7 mouse cellular contexts compared by ENCODE assay signal in genomic region chr11:102624888-102625407, GRCm38 (mm10). TPM values are rescaled to one million over a fixed set of nuclear protein-coding genes. Genes with fewer than 3 reads are reported as not detected.
DNase-seq lines count a peak whose midpoint lies in the region; ATAC-seq and TF ChIP-seq lines count a peak whose summit lies in the region.

No protein-coding gene starts in this region.

- WGBS in liver, embryonic 11.5 days = 60% methylated on average over 14 of the region's 14 CpGs
- 61% methylated on average over 14 of the region's 14 CpGs for WGBS in liver, postnatal 0 days (ENCODE audit: insufficient replicate concordance)
- WGBS in forebrain, embryonic 11.5 days = 46% methylated on average over 14 of the region's 14 CpGs
- WGBS in limb, embryonic 10.5 days = 35% methylated on average over 14 of the region's 14 CpGs

- no peak overlapping the region for H3K9ac ChIP-seq in liver, embryonic 11.5 days (ENCODE audit: low read depth, low read length)
- no peak overlapping the region for H3K9ac ChIP-seq in liver, postnatal 0 days (replicated peaks)
- no peak overlapping the region for H3K9ac ChIP-seq in forebrain, embryonic 11.5 days (ENCODE audit: low read length)

- no peak for ATAC-seq in liver, embryonic 11.5 days (replicated peaks; ENCODE audit: low FRiP score)
- no peak for ATAC-seq in liver, postnatal 0 days
- ATAC-seq in forebrain, embryonic 11.5 days (replicated peaks; ENCODE audit: low FRiP score) = no peak

- no peak for TF ChIP-seq EP300 in liver, postnatal 0 days (IDR thresholded peaks at IDR 0.05; ENCODE audit: low read depth)

- peak overlapping the region; percentile 13; the same call in 1 of the 2 replicates for H3K4me2 ChIP-seq in liver, embryonic 11.5 days
- H3K4me2 ChIP-seq in liver, postnatal 0 days (ENCODE audit: low read depth, low read length) = no peak overlapping the region
- no peak overlapping the region for H3K4me2 ChIP-seq in forebrain, embryonic 11.5 days (ENCODE audit: low read depth, low read length, severe bottlenecking)

- H3K4me1 ChIP-seq in liver, embryonic 11.5 days (replicated peaks; ENCODE audit: control insufficient read depth, insufficient read depth, low read length) = peaks cover 11% of the 10 kb centered on the region
- no peaks in the 10 kb centered on the region for H3K4me1 ChIP-seq in liver, postnatal 0 days (ENCODE audit: insufficient read depth)
- peaks cover 18% of the 10 kb centered on the region for H3K4me1 ChIP-seq in forebrain, embryonic 11.5 days (replicated peaks; ENCODE audit: control insufficient read depth, insufficient read depth, low read length)
- H3K4me1 ChIP-seq in limb, embryonic 10.5 days = peaks cover 64% of the 10 kb centered on the region

- no peak overlapping the region for H3K4me3 ChIP-seq in liver, embryonic 11.5 days (ENCODE audit: low read depth, low read length)
- no peak overlapping the region for H3K4me3 ChIP-seq in liver, postnatal 0 days (ENCODE audit: low read depth, low read length)
- H3K4me3 ChIP-seq in forebrain, embryonic 11.5 days (ENCODE audit: low read depth, low read length) = no peak overlapping the region
- H3K4me3 ChIP-seq in limb, embryonic 10.5 days = peak overlapping the region; percentile 11

- no peaks in the 10 kb centered on the region for H3K9me3 ChIP-seq in liver, embryonic 11.5 days (ENCODE audit: control insufficient read depth, low read length)
- H3K9me3 ChIP-seq in liver, postnatal 0 days (ENCODE audit: low read length) = no peaks in the 10 kb centered on the region
- H3K9me3 ChIP-seq in forebrain, embryonic 11.5 days (ENCODE audit: control insufficient read depth, low read length) = no peaks in the 10 kb centered on the region
- H3K9me3 ChIP-seq in limb, embryonic 10.5 days (replicated peaks) = no peaks in the 10 kb centered on the region

- TF ChIP-seq CTCF in liver, postnatal 0 days (IDR thresholded peaks at IDR 0.05; ENCODE audit: low read depth) = no peak

- H3K36me3 ChIP-seq in liver, embryonic 11.5 days (ENCODE audit: control insufficient read depth, insufficient read depth, low read length) = no peaks in the 10 kb centered on the region
- H3K36me3 ChIP-seq in liver, postnatal 0 days (replicated peaks; ENCODE audit: insufficient read depth, low read length) = no peaks in the 10 kb centered on the region
- H3K36me3 ChIP-seq in forebrain, embryonic 11.5 days (ENCODE audit: control insufficient read depth, insufficient read depth, low read length) = no peaks in the 10 kb centered on the region
- H3K36me3 ChIP-seq in limb, embryonic 10.5 days = no peaks in the 10 kb centered on the region

- H3K27ac ChIP-seq in liver, embryonic 11.5 days (ENCODE audit: low read depth, low read length) = peak overlapping the region; percentile 73
- no peak overlapping the region for H3K27ac ChIP-seq in liver, postnatal 0 days (ENCODE audit: low read depth)
- peak overlapping the region; percentile 63 for H3K27ac ChIP-seq in forebrain, embryonic 11.5 days (ENCODE audit: low read depth, low read length)
- peak overlapping the region; percentile 92 for H3K27ac ChIP-seq in limb, embryonic 10.5 days

- no peaks in the 10 kb centered on the region for H3K27me3 ChIP-seq in liver, embryonic 11.5 days (replicated peaks; ENCODE audit: control insufficient read depth, insufficient read depth, low read length)
- H3K27me3 ChIP-seq in liver, postnatal 0 days (ENCODE audit: insufficient read depth, low read length) = no peaks in the 10 kb centered on the region
- H3K27me3 ChIP-seq in forebrain, embryonic 11.5 days (ENCODE audit: control insufficient read depth, insufficient read depth, low read length) = no peaks in the 10 kb centered on the region
- no peaks in the 10 kb centered on the region for H3K27me3 ChIP-seq in limb, embryonic 10.5 days (ENCODE audit: low read depth, poor library complexity, severe bottlenecking)

- DNase-seq in liver, embryonic 11.5 days (ENCODE audit: low spot score) = no peak
- no peak for DNase-seq in liver, postnatal 0 days
- no peak for DNase-seq in forebrain, embryonic 11.5 days (ENCODE audit: low spot score)
- peak; percentile 55 for DNase-seq in limb, embryonic 10.5 days (ENCODE audit: low spot score)
- peak; percentile 74 for DNase-seq in retina, postnatal 7 days (ENCODE audit: low read depth, low spot score)
- no peak for DNase-seq in adipocyte (ENCODE audit: low spot score)
- no peak for DNase-seq in adrenal gland, adult 2 months

RNA-seq across cellular contexts. Expression of gene Fzd2, which starts 20.8 kb away (rescaled TPM):
- 8.4 and 9.0 TPM in 2 replicates for polyA plus RNA-seq in liver, embryonic 11.5 days (2014; fragmentation: Nextera tagmentation; extraction: Ambion mirVana)
- 0.17 and 0.22 TPM in 2 replicates for polyA plus RNA-seq in liver, postnatal 0 days (2015; fragmentation: Nextera tagmentation; extraction: Ambion mirVana)
- 45.2 and 46.3 TPM in 2 replicates for polyA plus RNA-seq in forebrain, embryonic 11.5 days (2014; fragmentation: Nextera tagmentation; extraction: Ambion mirVana)
- 54.8 and 59.8 TPM in 2 replicates for polyA plus RNA-seq in limb, embryonic 10.5 days (2016; fragmentation: Nextera tagmentation; extraction: Ambion mirVana)
- total RNA-seq in adrenal gland, adult 2 months (2021) = 1 to 10 TPM; 2.0 to 9.3 TPM
- polyA plus RNA-seq in adrenal gland, adult 2 months (2012; rRNA removed) = 22.8 and 23.1 TPM in 2 replicates

RNA-seq across cellular contexts. Expression of gene Meioc, which starts 38.6 kb away (rescaled TPM):
- polyA plus RNA-seq in liver, embryonic 11.5 days (2014; fragmentation: Nextera tagmentation; extraction: Ambion mirVana) = 0.25 and 0.36 TPM in 2 replicates
- 0.08 TPM in 1 of 2 replicates, not detected in the other for polyA plus RNA-seq in liver, postnatal 0 days (2015; fragmentation: Nextera tagmentation; extraction: Ambion mirVana)
- polyA plus RNA-seq in forebrain, embryonic 11.5 days (2014; fragmentation: Nextera tagmentation; extraction: Ambion mirVana) = 0.15 and 0.24 TPM in 2 replicates
- 0.14 and 0.55 TPM in 2 replicates for polyA plus RNA-seq in limb, embryonic 10.5 days (2016; fragmentation: Nextera tagmentation; extraction: Ambion mirVana)
- total RNA-seq in adrenal gland, adult 2 months (2021) = not detected
- polyA plus RNA-seq in adrenal gland, adult 2 months (2012; rRNA removed) = not detected in 2 replicates

RNA-seq across cellular contexts. Expression of gene Gm11627, which starts 45.7 kb away (rescaled TPM):
- 1.2 and 1.4 TPM in 2 replicates for polyA plus RNA-seq in liver, embryonic 11.5 days (2014; fragmentation: Nextera tagmentation; extraction: Ambion mirVana)
- not detected in 2 replicates for polyA plus RNA-seq in liver, postnatal 0 days (2015; fragmentation: Nextera tagmentation; extraction: Ambion mirVana)
- 12.7 and 13.8 TPM in 2 replicates for polyA plus RNA-seq in forebrain, embryonic 11.5 days (2014; fragmentation: Nextera tagmentation; extraction: Ambion mirVana)
- 2.5 and 3.3 TPM in 2 replicates for polyA plus RNA-seq in limb, embryonic 10.5 days (2016; fragmentation: Nextera tagmentation; extraction: Ambion mirVana)
- under 1 TPM in 1 of 2 experiments, not detected in 1; 0.52 TPM for total RNA-seq in adrenal gland, adult 2 months (2021)
- not detected in 2 replicates for polyA plus RNA-seq in adrenal gland, adult 2 months (2012; rRNA removed)

Comparison
In these comparisons a context has a peak if more than half of its experiments do, and no peak if none do; other contexts are left out.
1. DNase-seq: peak in limb, embryonic 10.5 days (single experiment) and retina, postnatal 7 days (single experiment); none in liver, embryonic 11.5 days (single experiment), liver, postnatal 0 days (single experiment), forebrain, embryonic 11.5 days (single experiment), adipocyte (single experiment) and adrenal gland, adult 2 months (single experiment).